Mouse (Mus musculus) lung, postnatal 25 days (tissue): ENCODE results near the gene Prtg.

Source experiments
- DNase-seq: peaks from one replicate; pipeline ENCODE4 v3.0.0; 2022; ENCODE audit warnings: low spot score

Prtg gene

GRCm38 (mm10) chr9:72806731-72807419 is at the start of gene Prtg:
Gene Prtg (plus strand): TSS chr9:72806874.
- no peak for DNase-seq

DNA sequence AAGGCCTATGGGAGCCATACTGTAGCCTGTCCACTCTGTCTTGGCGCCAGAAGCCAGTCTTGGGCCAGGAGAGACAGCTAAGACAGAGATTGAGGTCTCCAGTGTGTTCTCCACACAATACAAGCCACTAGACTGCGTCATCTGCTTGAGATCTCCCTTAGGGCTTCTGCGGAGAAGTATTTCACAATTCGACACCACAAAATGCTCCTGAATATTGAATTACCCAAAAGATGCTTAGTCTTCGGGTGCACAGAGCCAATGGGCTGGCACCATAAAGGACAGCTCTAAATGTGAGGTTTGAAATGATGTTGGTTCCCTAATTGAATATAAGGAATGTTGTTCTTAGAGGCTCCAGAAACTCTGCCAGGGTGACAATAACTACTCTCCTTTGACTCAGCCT is 49.5 kb upstream of the Prtg start:
- DNase-seq = no peak

DNA sequence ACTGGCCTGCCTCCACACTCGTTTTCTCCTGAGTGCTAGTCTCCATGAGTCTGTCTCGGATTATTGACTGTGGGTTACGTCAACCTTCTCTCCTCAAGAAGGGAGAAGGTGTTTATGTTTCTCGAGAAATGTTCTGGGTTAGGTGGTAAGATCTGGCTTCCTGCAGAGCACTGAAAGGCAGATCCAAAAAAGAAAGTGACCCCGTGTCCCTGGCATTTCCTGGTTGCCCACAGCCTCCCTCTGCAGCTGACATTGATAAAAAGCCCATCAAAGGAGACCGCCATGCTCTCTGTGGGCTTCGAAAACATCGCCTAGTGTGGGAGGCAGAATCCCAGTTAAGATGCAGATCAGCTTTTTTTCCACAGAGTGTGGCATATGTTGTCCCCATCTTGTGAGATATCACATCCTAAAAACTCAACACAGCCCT is 48.0 kb upstream of the Prtg start:
- no peak for DNase-seq

DNA sequence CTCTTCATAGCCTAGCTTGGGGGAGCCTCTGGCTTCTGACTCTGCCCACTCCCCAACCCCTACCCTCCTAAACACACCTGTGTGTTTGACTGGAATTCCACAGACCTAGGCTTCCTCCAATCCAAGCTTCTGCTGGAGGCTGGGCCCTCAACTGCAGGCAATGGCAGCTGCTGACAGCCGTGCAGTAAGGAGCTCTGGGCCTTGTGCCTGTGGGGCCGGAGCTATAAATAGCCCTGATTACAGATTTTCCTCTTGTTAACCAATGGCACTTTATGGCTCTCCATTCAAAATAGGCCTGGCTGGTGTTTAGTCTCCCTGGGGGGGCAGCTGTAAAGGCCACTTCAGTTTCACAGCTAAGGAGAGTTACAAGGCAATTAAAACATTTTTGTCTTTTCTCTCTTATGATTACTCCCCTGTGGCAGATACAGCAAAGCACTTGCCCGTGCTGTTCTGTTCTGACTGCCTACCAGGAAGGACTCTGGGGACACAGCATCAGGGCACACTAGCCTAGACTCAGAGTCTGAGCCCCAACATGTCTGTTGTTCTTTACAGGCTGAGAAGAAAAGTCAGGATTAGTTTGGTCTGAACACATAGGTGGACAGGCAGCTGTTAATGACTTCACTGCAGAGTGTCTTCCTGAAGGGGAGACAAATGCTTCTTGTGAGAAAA is 43.5 kb upstream of the Prtg start:
- peak; percentile 11 for DNase-seq

- peak; percentile 86 for DNase-seq
Measured at GRCm38 (mm10) chr9:72766789-72767349, 39.8 kb upstream of the Prtg start.

DNA sequence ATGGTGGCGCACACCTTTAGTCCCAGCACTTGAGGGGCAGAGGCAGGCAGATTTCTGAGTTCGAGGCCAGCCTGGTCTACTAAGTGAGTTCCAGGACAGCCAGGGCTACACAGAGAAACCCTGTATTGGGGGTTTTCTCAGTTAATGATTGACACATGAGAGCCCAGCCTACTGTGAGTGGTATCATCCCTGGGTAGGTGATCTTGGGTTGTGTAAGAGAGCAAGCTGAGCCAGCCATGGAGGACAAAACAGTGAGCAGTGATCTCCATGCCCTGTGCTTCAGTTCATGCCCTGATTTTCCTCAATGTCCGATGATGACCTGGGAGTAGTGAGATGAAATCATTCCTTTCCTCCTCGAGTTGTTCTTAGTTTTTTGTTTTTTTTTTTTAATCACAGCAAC is 31.7 kb upstream of the Prtg start:
- no peak for DNase-seq

- no peak for DNase-seq
Measured at GRCm38 (mm10) chr9:72779004-72779403, 27.7 kb upstream of the Prtg start.

GRCm38 (mm10) chr9:72779733-72780132 is 26.9 kb upstream of the Prtg start:
- DNase-seq = no peak

- no peak for DNase-seq
Measured at GRCm38 (mm10) chr9:72780694-72781093, 26.0 kb upstream of the Prtg start.

- no peak for DNase-seq
Measured at GRCm38 (mm10) chr9:72781466-72781865, 25.2 kb upstream of the Prtg start.

- no peak for DNase-seq
Measured at GRCm38 (mm10) chr9:72782121-72782520, 24.6 kb upstream of the Prtg start.

- no peak for DNase-seq
Measured at GRCm38 (mm10) chr9:72787732-72788131, 18.9 kb upstream of the Prtg start.

DNA sequence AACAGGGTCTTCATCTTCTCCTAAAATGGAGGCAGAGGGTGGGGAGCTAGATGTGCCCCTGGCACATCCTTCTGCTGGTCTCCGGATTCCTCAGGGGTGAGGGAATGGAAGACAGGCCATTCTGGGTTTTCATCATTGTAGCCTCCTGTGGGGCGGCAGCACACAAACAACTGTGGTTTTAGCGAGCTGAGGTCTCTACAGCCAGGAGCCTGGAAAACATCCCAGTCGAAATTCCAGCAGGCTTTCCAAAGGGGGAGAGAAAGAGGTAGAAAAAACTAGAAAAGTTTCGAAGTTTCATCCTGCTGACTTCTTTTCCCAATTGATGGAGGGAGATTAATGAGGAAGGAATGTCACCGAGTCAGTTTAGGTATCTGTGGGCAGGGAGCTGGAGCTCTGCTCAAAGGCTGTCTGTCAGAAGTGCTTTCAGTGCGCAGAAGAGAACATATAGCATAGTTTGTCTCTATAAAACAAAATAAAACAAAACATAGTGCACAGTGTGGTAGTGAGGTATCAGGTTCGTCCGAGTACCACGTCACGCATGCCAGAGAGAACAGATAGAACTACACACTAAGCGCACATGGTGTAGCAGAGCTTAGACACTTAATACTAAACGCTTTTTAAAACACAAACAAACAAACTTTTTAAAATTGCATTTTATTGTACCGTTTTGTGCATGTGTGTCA is 16.0 kb upstream of the Prtg start:
- no peak for DNase-seq

DNA sequence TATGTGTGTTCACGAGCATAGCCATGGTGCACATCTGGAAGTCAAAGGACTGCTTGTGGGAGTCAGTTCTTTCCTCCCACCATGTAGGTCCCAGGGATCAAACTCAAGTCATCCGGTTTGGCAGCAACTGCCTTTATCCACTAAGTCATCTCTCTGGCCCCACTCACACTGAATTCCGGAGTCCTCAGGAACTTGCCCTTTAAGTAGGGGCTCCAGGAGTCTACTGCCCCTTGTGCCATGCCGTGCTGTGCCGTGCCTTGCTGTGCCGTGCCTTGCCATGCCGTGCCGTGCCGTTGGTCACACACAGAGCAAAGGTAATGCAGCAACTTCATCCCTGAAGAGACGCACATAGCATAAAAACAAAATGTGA is 15.5 kb upstream of the Prtg start:
- DNase-seq = no peak

DNA sequence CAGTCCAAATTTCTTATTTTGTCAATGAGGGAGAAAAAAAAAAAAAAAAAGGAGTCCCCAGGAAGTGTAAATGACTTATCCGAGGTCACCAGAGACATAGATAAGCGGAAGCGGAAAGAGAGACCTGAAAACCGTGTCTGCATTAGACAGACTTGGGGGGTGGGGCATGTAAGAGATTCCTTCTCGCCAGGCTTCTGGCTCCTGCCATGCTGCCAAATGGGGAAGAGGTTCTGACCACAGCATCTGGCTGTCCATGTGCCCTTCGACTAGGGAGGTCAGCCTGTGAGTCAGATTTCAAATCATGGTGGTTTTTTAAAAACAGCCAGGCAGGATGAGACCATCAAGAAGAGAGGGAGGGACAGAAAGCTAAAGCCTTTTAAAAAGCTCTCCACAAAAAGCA is 15.0 kb upstream of the Prtg start:
- peak; percentile 24 for DNase-seq

DNA sequence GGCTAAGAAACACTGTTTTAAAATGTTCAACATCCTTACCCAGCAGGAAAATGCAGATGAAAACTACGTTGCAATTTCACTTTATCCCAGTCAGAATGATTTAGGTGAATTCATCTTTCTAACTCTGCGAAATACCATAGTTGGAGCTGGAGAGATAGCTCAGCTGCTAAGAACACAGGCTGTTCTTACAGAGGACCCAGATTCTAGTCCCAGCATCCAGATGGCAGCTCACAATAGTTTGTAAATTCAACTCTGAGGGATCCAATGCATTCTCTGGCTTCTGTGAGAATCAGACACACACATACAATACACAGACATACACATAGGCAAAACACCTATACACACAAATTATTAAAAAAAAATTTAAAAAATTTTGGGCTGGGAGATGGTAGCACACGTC is 11.4 kb upstream of the Prtg start:
- DNase-seq = no peak

- DNase-seq = peak; percentile 69
Measured at GRCm38 (mm10) chr9:72797136-72797621, 9.5 kb upstream of the Prtg start.

GRCm38 (mm10) chr9:72803280-72803679 is 3.4 kb upstream of the Prtg start:
- DNase-seq = no peak

DNA sequence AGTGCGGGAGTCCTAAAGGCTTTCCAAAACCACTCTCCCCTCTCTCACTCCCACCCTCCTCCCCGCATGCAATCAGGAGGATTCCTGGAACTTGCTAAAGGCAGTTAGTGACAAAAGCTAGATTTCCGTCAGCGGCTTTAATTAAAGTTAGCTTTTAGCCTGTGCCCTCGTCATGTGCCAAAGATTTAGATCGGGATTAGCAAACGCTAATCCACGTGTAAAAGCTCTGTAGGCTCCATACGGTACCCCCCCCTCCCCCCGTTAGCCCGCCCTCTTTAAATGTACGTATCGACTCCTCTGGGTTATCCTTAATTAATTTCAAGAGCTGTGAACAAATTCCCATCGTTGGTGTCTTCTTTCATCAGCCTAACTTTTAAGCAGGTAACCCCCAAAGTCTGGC is 528 bp upstream of the Prtg start:
- no peak for DNase-seq

DNA sequence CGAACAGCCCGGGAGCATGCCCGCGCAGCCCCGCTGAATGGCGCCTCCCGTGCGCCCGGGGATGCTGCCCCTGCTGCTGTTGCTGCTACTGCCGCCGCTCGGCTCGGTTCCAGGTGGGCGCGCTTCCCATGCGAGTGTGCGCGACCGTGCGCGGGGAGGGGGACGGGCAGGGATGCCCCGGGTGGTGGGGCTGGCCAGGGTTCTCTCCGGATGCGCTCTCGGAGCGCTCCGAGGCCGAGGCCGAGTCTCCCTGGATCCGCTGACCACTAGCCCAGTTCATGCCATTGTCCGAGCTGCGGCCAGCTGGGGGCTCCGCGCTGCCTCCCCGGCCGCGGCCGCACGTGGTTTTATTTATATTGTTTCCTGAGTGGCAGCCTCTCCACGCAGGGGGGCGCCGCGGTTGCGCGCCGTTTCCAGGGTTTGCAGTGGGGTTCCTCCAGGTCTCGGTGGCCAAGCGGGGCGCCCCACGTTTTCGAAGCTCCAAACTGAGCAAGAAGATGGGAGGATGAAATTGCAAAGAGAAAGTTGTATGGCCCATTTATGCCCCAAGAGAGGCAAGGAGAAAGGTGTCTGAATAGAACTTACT is 839 bp downstream of the Prtg start:
- DNase-seq = no peak

GRCm38 (mm10) chr9:72808176-72808575 is 1.5 kb downstream of the Prtg start:
- DNase-seq = no peak

- no peak for DNase-seq
Measured at GRCm38 (mm10) chr9:72808586-72808985, 1.9 kb downstream of the Prtg start.
